Mouse (Mus musculus) brain, embryonic 14.5 days (tissue): ENCODE data around the gene Adam29. TPM values are rescaled to one million over a fixed set of nuclear protein-coding genes. Genes with fewer than 3 reads are reported as not detected.
A peak's percentile ranks its signal among the peaks of the same experiment; 100 is the strongest.

Experiments used
- DNase-seq: peaks from one replicate; pipeline ENCODE4 v3.0.0-alpha.2; 2011; ENCODE audit warnings: low read depth
- CTCF ChIP-seq: fragments of 200-500 bp; IDR thresholded peaks from 2 replicates; pipeline ENCODE4 v1.5.1; 2012; ENCODE audit warnings: inconsistent platforms, mild to moderate bottlenecking, moderate library complexity, borderline replicate concordance; ENCODE audit not compliant: insufficient read depth, insufficient read length; ENCODE audit errors: extremely low read depth
- POLR2A ChIP-seq: fragments of 200-500 bp; IDR thresholded peaks from 2 replicates; pipeline ENCODE4 v1.6.1; 2012; ENCODE audit warnings: mild to moderate bottlenecking, inconsistent platforms, borderline replicate concordance; ENCODE audit not compliant: poor library complexity, insufficient read depth, insufficient read length, severe bottlenecking; ENCODE audit errors: extremely low read depth
- polyA plus RNA-seq: library from polyadenylated mRNA; depleted of rRNA; stranded (reverse); fragments of >200 nt; gene quantifications from 2 replicates; pipeline ENCODE4 v1.2.3, GENCODE M21; 2012; rRNA removed

The Adam29 gene
- not detected in 2 replicates for polyA plus RNA-seq

DNA sequence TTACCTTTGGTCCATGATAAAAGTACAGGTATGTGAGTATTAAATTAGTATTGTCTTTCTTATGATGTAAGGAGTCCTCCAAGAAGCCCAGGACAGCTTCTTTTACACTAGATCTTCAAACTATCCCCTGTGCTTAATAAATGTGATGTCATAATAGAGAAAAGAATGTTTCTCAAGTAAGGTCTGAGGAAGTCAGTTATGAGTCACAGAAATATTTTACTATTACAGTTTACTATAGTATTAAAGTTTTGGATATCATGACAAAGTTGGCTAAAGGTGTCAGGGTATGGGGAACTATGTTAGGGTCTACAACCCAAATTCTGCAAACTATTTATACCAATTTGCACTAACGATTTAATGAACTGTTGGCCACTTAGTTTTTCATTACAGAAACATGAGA lies at the start of gene Adam29:
Gene Adam29, minus strand, starts transcription at position 101 of the 400 bp plus-strand sequence.
- TF ChIP-seq POLR2A (no peak), CTCF (no peak)
- no peak for DNase-seq

DNA sequence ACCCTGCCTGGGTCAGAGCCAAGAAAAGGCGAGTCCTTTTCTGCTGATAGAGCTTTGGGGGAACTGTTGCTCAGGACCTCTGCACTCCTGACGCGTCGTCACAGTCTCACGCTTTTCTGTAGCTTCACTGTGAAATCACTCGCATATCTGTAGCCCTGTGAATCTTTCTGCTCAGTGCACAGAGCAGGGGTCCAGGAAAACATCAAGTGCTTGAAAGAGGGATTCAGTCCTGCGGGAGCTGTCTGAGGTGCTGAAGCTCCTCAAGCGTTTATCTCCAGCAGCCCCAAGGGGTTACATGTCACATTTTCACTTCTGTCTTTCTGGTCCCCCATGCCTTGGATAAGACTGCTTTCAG lies 33.8 kb upstream of the Adam29 start:
- TF ChIP-seq CTCF (no peak), POLR2A (no peak)
- peak; percentile 81 for DNase-seq

DNA sequence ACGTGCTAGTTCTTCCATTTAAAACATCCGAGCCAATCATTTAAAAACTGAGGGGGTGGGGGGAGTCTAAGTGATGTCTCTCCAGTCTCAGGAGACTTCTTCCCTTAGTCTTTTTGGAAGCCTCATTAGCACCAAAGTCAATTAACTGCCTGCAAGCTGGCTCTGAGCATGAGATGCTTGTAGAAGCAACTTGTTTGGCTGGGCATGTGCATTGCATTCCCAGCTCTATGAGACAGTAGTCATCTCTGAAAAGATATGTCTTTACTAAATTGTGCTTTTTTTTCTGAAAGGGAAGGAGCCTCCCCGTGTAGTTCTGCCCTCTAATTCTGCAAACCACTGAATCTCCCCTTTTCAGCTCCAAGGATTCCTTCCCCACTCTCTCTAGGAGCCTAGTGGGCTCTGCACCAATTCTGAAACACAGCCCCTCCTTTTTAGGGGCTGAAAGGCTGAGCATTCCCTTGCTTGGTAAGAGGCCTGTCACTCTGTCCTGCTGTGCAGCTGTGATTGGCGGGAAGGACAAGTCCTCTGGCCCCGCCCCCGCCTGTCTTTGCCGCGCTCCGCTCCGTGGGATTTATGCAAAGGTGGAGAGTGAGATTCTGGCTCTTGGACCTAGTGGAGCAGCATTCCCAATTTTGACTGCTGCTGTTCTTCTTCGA lies 33.2 kb upstream of the Adam29 start, which contains the start of gene Glra3:
Gene Glra3, plus strand, starts transcription at position 591 of the 656 bp plus-strand sequence.
- DNase-seq = peak; percentile 89
- no peak for TF ChIP-seq POLR2A
- TF ChIP-seq CTCF = no peak

Other genes with a start within 250 kb of the Adam29 start
- 0.29 and 0.56 TPM in 2 replicates for gene Glra3, start 33.5 kb upstream of the Adam29 start, polyA plus RNA-seq